Mouse (Mus musculus) left cerebral cortex, postnatal 36 days (tissue): ENCODE results near the gene Nfs1. TPM values are rescaled to one million over a fixed set of nuclear protein-coding genes. Genes with fewer than 3 reads are reported as not detected.

ENCODE experiments used
- DNase-seq, 2 experiments: peaks; one replicate each; pipeline ENCODE4 v3.0.0; 2021 to 2022; ENCODE audit warnings: low spot score in 2 of 2, mixed read lengths in 1 of 2
- intact Hi-C: fragments of 180-260 bp; cut with DNase I; formaldehyde crosslinking; loops from one replicate; pipeline ENCODE4 v1.15.1; 2025
- total RNA-seq, 2 experiments: library from RNA; stranded (reverse); gene quantifications; 2 replicates each; pipeline ENCODE4 v1.2.3; 2021

The Nfs1 gene
- total RNA-seq, 2 experiments from 2014 or later, result 39.2 to 40.4 TPM

DNA sequence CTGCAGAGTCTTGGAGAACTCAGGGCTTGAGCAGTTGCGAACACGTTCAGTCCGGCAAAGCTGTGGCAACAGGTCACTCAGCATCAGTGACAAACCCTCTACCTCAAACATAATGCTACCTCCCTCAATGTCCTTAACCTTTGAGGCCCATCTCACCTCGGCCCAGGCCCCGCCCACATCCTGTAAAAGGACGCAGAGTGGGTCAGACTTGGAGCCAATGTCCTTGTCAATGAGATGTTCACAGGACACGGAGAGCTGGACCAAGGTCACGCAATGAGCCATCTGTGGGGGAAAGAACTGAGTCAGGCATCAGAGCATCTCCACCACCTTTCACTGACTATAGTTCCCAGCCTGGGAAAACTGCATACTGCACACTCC lies 64.8 kb downstream of the Nfs1 start:
- intact Hi-C loops, result no loop called here
- DNase-seq, result no peak

DNA sequence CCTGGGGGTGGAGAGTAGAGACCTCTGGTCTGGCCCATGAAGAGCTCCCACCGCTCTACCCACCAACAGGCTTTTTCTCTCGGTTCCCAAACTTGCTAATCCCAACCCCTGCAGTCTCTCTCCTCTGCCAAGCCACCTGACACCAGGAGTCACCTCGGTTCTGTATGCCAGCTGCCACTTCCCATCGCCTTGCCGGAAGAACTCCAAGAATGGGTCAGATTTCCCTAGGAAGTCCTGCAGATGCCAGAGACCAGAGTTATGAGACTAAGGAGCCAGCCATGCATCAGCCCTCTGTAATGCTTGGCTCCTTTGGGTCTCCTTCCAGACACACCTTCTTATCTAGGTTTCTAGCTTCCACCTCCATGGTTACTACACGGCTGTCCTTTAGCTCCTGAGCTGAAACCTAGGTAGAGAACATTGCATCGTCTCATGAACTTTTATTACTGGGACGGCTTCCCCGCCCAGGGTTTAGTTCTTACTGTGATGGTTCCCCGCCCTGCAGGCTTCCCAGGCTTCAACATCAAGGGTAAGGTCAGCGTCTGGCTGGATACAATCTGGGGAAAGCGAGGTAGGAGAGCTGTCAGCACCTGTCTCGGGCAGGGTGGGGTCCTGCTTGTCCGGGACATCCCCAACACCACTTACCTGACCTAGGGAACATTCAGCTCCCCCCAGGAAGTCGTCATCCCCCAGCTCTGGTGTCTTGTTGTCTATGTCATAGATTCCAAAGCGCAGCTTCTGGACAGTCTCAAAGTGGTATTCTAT lies 65.4 kb downstream of the Nfs1 start:
- intact Hi-C loops, result no loop called here
- no peak for DNase-seq

DNA sequence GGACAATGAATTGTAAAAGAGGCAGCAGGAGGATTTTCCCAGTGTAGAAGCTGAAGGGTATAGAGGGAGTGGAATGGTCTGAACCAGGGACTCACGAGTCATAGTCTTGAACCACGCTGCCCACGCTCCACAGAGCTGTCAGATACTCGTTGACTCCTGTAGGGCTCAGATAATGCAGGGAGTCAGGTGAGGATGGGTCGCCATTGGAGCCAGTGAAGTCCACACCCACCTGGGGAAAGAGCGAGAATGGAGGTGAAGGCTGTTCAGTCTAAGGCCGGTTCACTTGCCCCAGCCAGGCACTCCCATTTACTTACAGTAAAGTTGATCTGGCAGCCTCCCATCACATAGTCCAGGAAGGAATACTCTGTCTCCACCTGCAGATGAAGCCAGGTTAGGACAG lies 66.5 kb downstream of the Nfs1 start:
- no peak for DNase-seq

DNA sequence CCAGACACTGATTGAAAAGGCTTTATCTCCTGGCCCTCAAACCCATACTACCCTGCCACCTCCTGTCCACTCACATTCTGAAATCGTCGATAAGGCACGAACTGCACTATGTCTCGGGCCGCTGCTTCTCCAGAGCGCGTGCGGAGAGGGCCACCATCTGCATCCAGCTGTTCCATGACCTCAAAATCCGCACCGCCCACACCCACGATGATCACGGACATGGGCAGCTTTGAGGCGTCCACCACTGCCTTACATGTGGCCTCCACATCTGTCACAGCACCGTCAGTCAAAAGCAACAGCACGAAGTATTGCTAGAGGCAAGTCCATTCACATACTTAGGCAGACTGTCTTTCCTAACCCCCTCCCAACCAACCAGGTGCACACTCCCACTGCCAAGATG lies 70.3 kb downstream of the Nfs1 start:
- intact Hi-C loops, result no loop called here
- DNase-seq, result no peak

More for the DNA sequence above, 66.5 kb downstream of the Nfs1 start:
- intact Hi-C loops, result no loop called here

Other genes with a start within 250 kb of the Nfs1 start
- 10 to 100 TPM; 66.0 to 70.6 TPM for gene Uqcc1, start 213.9 kb downstream of the Nfs1 start, total RNA-seq
- gene Gm15557, start 203.5 kb downstream of the Nfs1 start, total RNA-seq, result not detected
- under 1 TPM in 1 of 2 experiments, not detected in 1; 0.27 TPM for gene Gdf5, start 198.8 kb downstream of the Nfs1 start, total RNA-seq
- gene Cep250, start 187.7 kb downstream of the Nfs1 start, total RNA-seq, result 10 to 100 TPM; 18.3 to 20.4 TPM
- gene 6430550D23Rik, start 136.2 kb downstream of the Nfs1 start, total RNA-seq, result 1 to 10 TPM; 1.5 to 1.6 TPM
- 100 to 1,000 TPM; 195 to 222 TPM for gene Ergic3, start 136.1 kb downstream of the Nfs1 start, total RNA-seq
- not detected for gene Fer1l4, start 91.2 kb downstream of the Nfs1 start, total RNA-seq
- 1 to 10 TPM; 3.9 to 4.5 TPM for gene Spag4, start 79.0 kb downstream of the Nfs1 start, total RNA-seq
- 10 to 100 TPM; 21.7 to 29.5 TPM for gene Cpne1, start 32.2 kb downstream of the Nfs1 start, total RNA-seq
- 10 to 100 TPM; 22.3 to 26.9 TPM for gene Rbm12, start 32.2 kb downstream of the Nfs1 start, total RNA-seq
- 10 to 100 TPM; 19.2 to 22.8 TPM for gene Gm28036, start 17.1 kb downstream of the Nfs1 start, total RNA-seq
- 100 to 1,000 TPM; 143 to 169 TPM for gene Romo1, start 147 bp downstream of the Nfs1 start, total RNA-seq
- 100 to 1,000 TPM; 223 to 344 TPM for gene Rbm39, start 36.1 kb upstream of the Nfs1 start, total RNA-seq
- 10 to 100 TPM; 68.9 to 77.7 TPM for gene Phf20, start 52.3 kb upstream of the Nfs1 start, total RNA-seq
- gene Cnbd2, start 168.1 kb upstream of the Nfs1 start, total RNA-seq, result 1 to 10 TPM; 4.9 to 7.2 TPM
- gene Scand1, start 168.5 kb upstream of the Nfs1 start, total RNA-seq, result 100 to 1,000 TPM in 1 of 2 experiments, 10 to 100 TPM in 1; 86.2 to 105 TPM